Mouse (Mus musculus) Patski (cell line): Measurements from ENCODE around the gene Btbd17. TPM values are rescaled to one million over a fixed set of nuclear protein-coding genes. Genes with fewer than 3 reads are reported as not detected.

ENCODE experiments used
- ATAC-seq: fragments of 100-300 bp; one replicate; pipeline ENCODE4 v1.8.0; 2021
- CTCF ChIA-PET: fragments of 350-600 bp; sonication (Branson Sonifier 250); formaldehyde crosslinking; loops from one replicate; lab custom pipeline; 2022; ENCODE audit warnings: inconsistent platforms; lab: Charles Lee
- POLR2A ChIA-PET: fragments of 350-600 bp; sonication (Branson Sonifier 250); formaldehyde crosslinking; loops from one replicate; lab custom pipeline; 2022; ENCODE audit warnings: antibody characterized with exemption, inconsistent platforms; lab: Charles Lee
- DNase-seq: peaks from one replicate; pipeline ENCODE4 v3.0.0-alpha.2; 2011; ENCODE audit warnings: low read depth, low spot score
- H3K27me3 ChIP-seq: fragments of 371-371 bp; one replicate; pipeline ENCODE4 v1.5.1; 2021
- CTCF ChIP-seq: fragments of 100-300 bp; IDR thresholded peaks from one replicate; pipeline ENCODE4 v1.5.1; 2021
- in situ Hi-C: fragments of 300-500 bp; cut with MboI; formaldehyde crosslinking; loops from 3 replicates; pipeline ENCODE4 v1.11.1; 2018; ENCODE audit warnings: low pct_unique_long_range_greater_than_20kb, mixed read lengths
- polyA plus RNA-seq: library from polyadenylated mRNA; unstranded; gene quantifications from one replicate; pipeline ENCODE4 v1.2.3, GENCODE M21; 2021

The Btbd17 gene
- polyA plus RNA-seq, result 0.45 TPM

DNA sequence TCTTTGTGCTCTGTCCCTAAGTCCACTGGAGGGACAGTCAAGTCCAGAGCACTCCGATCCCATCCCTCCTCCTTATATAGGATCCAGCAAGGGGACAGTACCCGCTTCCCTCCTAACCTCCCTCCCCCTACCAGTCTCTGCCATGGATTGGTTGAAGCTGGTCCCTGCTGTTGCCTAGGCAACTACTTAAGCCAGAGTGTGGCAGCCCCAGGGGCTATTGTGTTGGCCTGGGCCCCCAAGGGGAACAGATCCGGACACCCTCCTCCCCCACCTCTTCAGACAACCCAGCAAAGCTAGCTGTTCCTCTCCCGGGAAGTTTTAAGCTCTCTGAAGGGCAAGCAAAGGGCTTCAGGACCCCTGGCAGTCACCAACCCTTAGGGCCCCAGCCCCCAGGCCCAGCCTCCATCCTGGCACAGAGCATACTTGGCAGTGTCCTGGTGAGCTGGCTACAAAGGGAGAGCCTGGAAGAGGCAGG lies at the start of gene Btbd17:
TSS of gene Btbd17 (minus strand) at position 98 of the 475 bp plus-strand sequence.
- DNase-seq (no peak), ATAC-seq (peak; percentile 3)
- ChIA-PET CTCF (interaction anchor here (0.8 to 4.4 kb wide), 4 partner anchors 25 to 127 kb away, joined by 3 to 17 read pairs (median 3); no protein-coding TSS in a partner anchor), POLR2A (interaction anchor here (1.1 kb wide), 1 partner anchor 15 kb away, joined by 3 read pairs; no protein-coding TSS in a partner anchor)
- no peak for TF ChIP-seq CTCF
- peaks cover 30% of the 10 kb centered on the region for H3K27me3 ChIP-seq
- in situ Hi-C loops, result loop anchor here (5.0 to 25.0 kb wide), 3 partner anchors 49 to 266 kb away; partner anchors contain the start of gene Cd300e

DNA sequence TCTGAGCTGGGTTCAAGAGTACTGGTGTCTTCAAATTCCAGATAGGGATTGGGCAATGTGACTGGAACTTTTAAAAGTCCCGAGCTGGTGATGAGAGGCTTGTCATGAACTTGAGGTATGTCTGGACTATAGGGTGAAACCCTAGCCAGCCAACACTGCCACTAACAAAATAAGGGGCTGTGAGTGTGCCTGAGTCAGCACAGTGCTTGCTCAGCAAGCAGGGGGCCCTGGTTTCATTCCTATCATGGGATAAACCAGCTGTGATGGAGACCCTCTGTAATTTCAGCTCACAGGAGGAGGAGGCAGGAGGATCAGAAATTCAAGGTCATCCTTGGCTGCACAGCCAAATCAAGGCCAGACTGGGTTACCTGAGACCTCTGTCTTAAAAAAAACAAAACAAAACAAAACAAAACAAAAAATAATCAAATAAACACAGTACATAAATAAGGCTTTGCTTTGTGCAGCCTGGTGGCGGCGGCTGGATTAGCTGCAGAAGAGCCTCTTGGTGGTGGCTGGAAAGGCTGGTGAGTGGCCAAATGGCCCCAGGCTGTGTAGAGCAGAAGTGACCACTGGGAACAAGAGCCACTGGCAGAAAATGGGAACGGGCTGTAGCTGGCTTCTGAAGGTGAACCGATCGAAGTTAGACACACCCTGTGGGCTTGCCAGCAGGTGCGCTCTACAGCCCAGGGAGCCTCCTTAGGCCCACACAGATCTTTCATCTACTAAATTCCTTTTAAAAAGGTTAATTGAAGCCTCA lies 48.9 kb upstream of the Btbd17 start:
- no peaks in the 10 kb centered on the region for H3K27me3 ChIP-seq
- in situ Hi-C loops, result no loop called here
- ATAC-seq (peak; percentile 32), DNase-seq (no peak)
- TF ChIP-seq CTCF, result no peak
- ChIA-PET CTCF (interaction anchor here (0.9 to 1.9 kb wide), 3 partner anchors 10 to 26 kb away, joined by 3 to 7 read pairs (median 3); no protein-coding TSS in a partner anchor), POLR2A (interaction anchor here (0.6 to 3.0 kb wide), 4 partner anchors 12 to 1134 kb away, joined by 3 to 9 read pairs (median 4); no protein-coding TSS in a partner anchor)

GRCm38 (mm10) chr11:114843818-114844463 lies 48.2 kb upstream of the Btbd17 start:
- POLR2A ChIA-PET, result interaction anchor here (0.9 to 3.0 kb wide), 2 partner anchors 11 to 27 kb away, joined by 3 to 9 read pairs; no protein-coding TSS in a partner anchor
- H3K27me3 ChIP-seq, result no peaks in the 10 kb centered on the region
- ATAC-seq (no peak), DNase-seq (no peak)
- in situ Hi-C loops, result no loop called here
- CTCF ChIA-PET, result interaction anchor here (1.3 kb wide), 1 partner anchor 25 kb away, joined by 3 read pairs; no protein-coding TSS in a partner anchor
- no peak for TF ChIP-seq CTCF

DNA sequence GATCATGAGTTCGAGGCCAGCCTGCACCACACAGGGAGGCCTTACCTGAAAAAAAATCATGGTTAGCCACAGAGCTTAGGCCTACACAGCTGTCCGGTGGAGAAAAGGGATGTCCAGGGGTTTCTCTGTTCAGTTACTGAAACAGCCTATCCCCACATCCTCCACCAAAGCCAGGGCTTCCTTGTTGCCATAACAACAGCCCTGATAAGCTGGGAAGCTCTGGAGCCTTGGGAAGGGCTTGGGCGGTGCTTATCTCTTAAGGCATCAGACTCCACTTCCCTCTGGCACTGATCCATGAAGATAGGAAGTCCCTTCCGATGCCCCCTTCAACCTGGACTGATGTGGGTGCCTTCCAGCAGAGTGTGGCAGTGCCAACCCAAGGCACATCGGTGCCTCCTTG lies 37.4 kb upstream of the Btbd17 start:
- in situ Hi-C loops, result no loop called here
- ATAC-seq (no peak), DNase-seq (no peak)
- POLR2A ChIA-PET, result interaction anchor here (0.7 to 1.8 kb wide), 2 partner anchors 12 to 19 kb away, joined by 3 to 9 read pairs; no protein-coding TSS in a partner anchor
- no peaks in the 10 kb centered on the region for H3K27me3 ChIP-seq
- TF ChIP-seq CTCF, result no peak
- CTCF ChIA-PET, result interaction anchor here (1.1 to 2.8 kb wide), 3 partner anchors 9 to 14 kb away, joined by 3 to 7 read pairs (median 3); no protein-coding TSS in a partner anchor

DNA sequence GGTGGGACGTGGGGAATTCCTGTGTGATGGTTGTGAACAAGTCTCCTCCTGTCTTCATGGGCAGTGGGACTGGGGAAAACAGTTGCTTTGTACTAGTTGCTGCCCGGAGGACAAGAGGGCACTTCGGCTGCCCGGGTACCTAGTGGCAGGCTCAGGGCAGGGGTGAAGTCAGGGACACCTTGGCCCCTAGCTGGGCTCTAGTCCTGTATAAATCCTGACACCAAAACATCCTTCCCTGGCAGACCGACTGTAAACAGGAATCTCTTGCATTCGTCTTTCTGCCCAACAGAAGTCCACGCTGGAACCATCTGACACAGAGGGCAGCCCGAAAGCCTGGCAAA lies 34.7 kb upstream of the Btbd17 start:
- no peak for TF ChIP-seq CTCF
- no peak for DNase-seq
- CTCF ChIA-PET, result interaction anchor here (0.8 to 1.6 kb wide), 3 partner anchors 10 to 21 kb away, joined by 3 to 8 read pairs (median 3); no protein-coding TSS in a partner anchor
- in situ Hi-C loops, result no loop called here
- no peaks in the 10 kb centered on the region for H3K27me3 ChIP-seq
- ATAC-seq, result no peak
- POLR2A ChIA-PET, result interaction anchor here (1.1 to 4.5 kb wide), 6 partner anchors 11 to 23 kb away, joined by 3 to 35 read pairs (median 4); partner anchors contain the start of gene Gprc5c

DNA sequence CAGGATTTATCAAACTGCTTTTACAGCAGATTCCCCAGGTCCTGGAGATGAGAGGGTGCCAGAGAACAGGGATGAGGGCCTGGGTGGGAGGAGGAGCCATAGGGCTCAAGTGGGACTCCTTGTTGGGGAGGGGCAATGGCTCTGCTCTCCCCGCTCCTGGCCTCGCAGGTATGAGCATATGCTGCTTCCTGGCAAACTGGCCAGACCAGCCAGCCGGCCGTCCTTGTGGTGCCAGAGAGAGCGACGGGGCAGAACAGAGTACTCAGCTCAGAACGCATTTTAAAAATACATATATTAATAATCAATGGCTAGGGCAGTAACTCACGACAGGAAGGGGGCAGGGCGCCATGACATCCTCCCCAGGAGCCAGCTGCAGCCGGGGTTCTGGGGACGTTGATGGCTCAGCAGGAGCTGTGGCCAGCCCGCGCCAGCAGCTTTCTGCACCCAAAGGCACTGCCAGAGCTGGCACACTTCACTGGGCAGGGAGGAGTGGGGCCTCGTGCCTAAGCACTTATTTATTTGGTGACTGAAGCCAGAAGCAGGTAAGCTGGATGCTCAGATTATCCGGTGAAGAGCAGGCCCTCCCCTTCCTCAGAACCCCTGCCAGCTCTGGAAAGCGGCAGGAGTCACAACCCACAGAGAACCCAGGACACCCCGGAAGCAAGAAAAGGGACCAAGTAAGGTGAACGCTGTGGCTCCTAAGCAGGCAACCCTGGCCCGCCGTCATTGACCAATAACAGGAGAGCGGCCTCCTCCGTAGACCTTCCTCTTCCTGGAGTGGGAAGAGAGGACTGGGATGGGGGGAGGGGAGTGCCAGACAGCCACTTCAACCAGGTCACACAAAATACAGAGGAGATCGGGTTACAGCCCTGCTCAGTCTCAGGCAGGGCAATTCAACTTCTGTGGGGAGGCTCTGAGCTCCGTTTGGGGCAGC lies 34.0 kb upstream of the Btbd17 start:
- TF ChIP-seq CTCF, result no peak
- no peak for DNase-seq
- ATAC-seq, result peak; percentile 76
- H3K27me3 ChIP-seq, result no peaks in the 10 kb centered on the region
- POLR2A ChIA-PET, result interaction anchor here (0.7 to 4.5 kb wide), 7 partner anchors 10 to 35 kb away, joined by 3 to 35 read pairs (median 3); partner anchors contain the start of gene Gprc5c
- in situ Hi-C loops, result no loop called here
- CTCF ChIA-PET, result interaction anchor here (0.8 to 1.6 kb wide), 4 partner anchors 10 to 20 kb away, joined by 3 to 8 read pairs (median 3); no protein-coding TSS in a partner anchor

DNA sequence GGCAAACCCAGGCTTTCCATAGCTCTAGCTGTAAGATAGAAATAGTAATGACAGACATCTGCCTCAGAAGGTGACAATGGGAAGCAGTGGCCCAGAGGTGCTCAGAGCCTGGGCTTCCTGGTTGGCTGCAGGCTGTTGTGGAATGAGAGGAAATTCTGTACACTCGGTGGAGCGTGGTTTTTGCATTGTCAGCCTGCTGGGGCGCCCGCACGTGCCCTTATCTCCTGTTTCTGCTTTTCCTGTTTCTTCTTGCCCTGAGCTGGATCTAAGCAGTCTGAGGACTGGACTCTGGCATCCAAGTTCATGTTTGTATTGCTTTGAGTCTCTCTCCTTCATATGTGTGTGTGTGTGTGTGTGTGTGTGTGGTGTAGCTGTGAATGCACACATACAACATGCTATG lies 30.9 kb upstream of the Btbd17 start:
- in situ Hi-C loops, result no loop called here
- no peaks in the 10 kb centered on the region for H3K27me3 ChIP-seq
- TF ChIP-seq CTCF, result no peak
- ChIA-PET POLR2A (interaction anchor here (1.0 to 4.5 kb wide), 4 partner anchors 7 to 26 kb away, joined by 3 to 35 read pairs (median 3); no protein-coding TSS in a partner anchor), CTCF (interaction anchor here (1.2 kb wide), 2 partner anchors 8 to 41 kb away, joined by 5 read pairs; no protein-coding TSS in a partner anchor)
- no peak for DNase-seq
- ATAC-seq, result peak; percentile 27

- in situ Hi-C loops, result no loop called here
- POLR2A ChIA-PET, result interaction anchor here (1.1 to 1.6 kb wide), 2 partner anchors 26 to 28 kb away, joined by 3 to 9 read pairs; partner anchors contain the start of gene Gprc5c
- no peak for DNase-seq
- no peak for TF ChIP-seq CTCF
- CTCF ChIA-PET, result no interaction called here
- ATAC-seq, result no peak
- H3K27me3 ChIP-seq, result no peaks in the 10 kb centered on the region
Measured at GRCm38 (mm10) chr11:114823199-114823725, 27.5 kb upstream of the Btbd17 start.

GRCm38 (mm10) chr11:114822727-114823126 lies 27.0 kb upstream of the Btbd17 start:
- ChIA-PET POLR2A (interaction anchor here (0.6 to 1.6 kb wide), 3 partner anchors 9 to 29 kb away, joined by 3 to 9 read pairs (median 5); partner anchors contain the start of gene Gprc5c), CTCF (no interaction called here)
- ATAC-seq (no peak), DNase-seq (no peak)
- TF ChIP-seq CTCF, result no peak
- in situ Hi-C loops, result no loop called here
- no peaks in the 10 kb centered on the region for H3K27me3 ChIP-seq
